Mouse (Mus musculus): Measurements from ENCODE around the gene Sept8. TPM values are rescaled to one million over a fixed set of nuclear protein-coding genes. Genes with fewer than 3 reads are reported as not detected.

Gene Sept8
- polyA plus RNA-seq, 1 experiment from 2014 or later = 17.4 TPM

GRCm38 (mm10) chr11:53486822-53487594, 32.0 kb upstream of the Sept8 start:
- peak overlapping the region; percentile 20 to 24; a peak in 3 of 4 replicates for H3K4me3 ChIP-seq (ENCODE audit: control insufficient read depth in 1 of 2, insufficient read depth in 1 of 2, low read depth in 1 of 2, low read length in 2 of 2)
- H3K4me2 ChIP-seq (ENCODE audit: low read length) = peak overlapping the region; percentile 58
- H3K27me3 ChIP-seq (ENCODE audit: control insufficient read depth, insufficient read depth, low read length) = peaks cover 10% of the 10 kb centered on the region; the same call in 1 of the 2 replicates
- no peak overlapping the region for H3K27ac ChIP-seq (replicated peaks in 1 of 2; ENCODE audit: control insufficient read depth in 1 of 2, insufficient read depth in 1 of 2, low read depth in 2 of 2, low read length in 2 of 2)
- H3K9me3 ChIP-seq (ENCODE audit: control insufficient read depth, low read length) = no peaks in the 10 kb centered on the region
- no peaks in the 10 kb centered on the region for H3K36me3 ChIP-seq (ENCODE audit: control insufficient read depth, insufficient read depth, low read length)
- 11% methylated on average over 27 of the region's 27 CpGs for WGBS
- no peak for ATAC-seq (ENCODE audit: insufficient number of reproducible peaks, insufficient read depth, low FRiP score, low read depth)
- peaks cover 6 to 8% of the 10 kb centered on the region in 2 experiments; a peak in 1 of 4 replicates for H3K4me1 ChIP-seq (ENCODE audit: control insufficient read depth in 2 of 2, insufficient read depth in 2 of 2, low read length in 2 of 2)
- peak overlapping the region; percentile 41; the same call in 1 of the 2 replicates for H3K9ac ChIP-seq (ENCODE audit: low read length)

- Histone ChIP-seq H3K9ac (ENCODE audit: low read length) (no peak overlapping the region), H3K9me3 (ENCODE audit: control insufficient read depth, low read length) (no peaks in the 10 kb centered on the region), H3K4me3 (ENCODE audit: control insufficient read depth in 1 of 2, insufficient read depth in 1 of 2, low read depth in 1 of 2, low read length in 2 of 2) (no peak overlapping the region), H3K36me3 (ENCODE audit: control insufficient read depth, insufficient read depth, low read length) (no peaks in the 10 kb centered on the region), H3K27ac (replicated peaks in 1 of 2; ENCODE audit: control insufficient read depth in 1 of 2, insufficient read depth in 1 of 2, low read depth in 2 of 2, low read length in 2 of 2) (no peak overlapping the region), H3K4me1 (ENCODE audit: control insufficient read depth in 2 of 2, insufficient read depth in 2 of 2, low read length in 2 of 2) (peaks cover 6 to 10% of the 10 kb centered on the region in 2 experiments; a peak in 1 of 4 replicates), H3K27me3 (ENCODE audit: control insufficient read depth, insufficient read depth, low read length) (peaks cover 10% of the 10 kb centered on the region; the same call in 1 of the 2 replicates), H3K4me2 (ENCODE audit: low read length) (no peak overlapping the region)
- no peak for ATAC-seq (ENCODE audit: insufficient number of reproducible peaks, insufficient read depth, low FRiP score, low read depth)
- WGBS = 94% methylated on average over 5 of the region's 5 CpGs
Observed at GRCm38 (mm10) chr11:53489007-53489406, 30.1 kb upstream of the Sept8 start.

GRCm38 (mm10) chr11:53489421-53489820, 29.6 kb upstream of the Sept8 start:
- Histone ChIP-seq H3K4me1 (ENCODE audit: control insufficient read depth in 2 of 2, insufficient read depth in 2 of 2, low read length in 2 of 2) (peaks cover 6 to 10% of the 10 kb centered on the region in 2 experiments; a peak in 1 of 4 replicates), H3K9me3 (ENCODE audit: control insufficient read depth, low read length) (no peaks in the 10 kb centered on the region), H3K36me3 (ENCODE audit: control insufficient read depth, insufficient read depth, low read length) (no peaks in the 10 kb centered on the region), H3K27me3 (ENCODE audit: control insufficient read depth, insufficient read depth, low read length) (peaks cover 10% of the 10 kb centered on the region; the same call in 1 of the 2 replicates), H3K9ac (ENCODE audit: low read length) (no peak overlapping the region), H3K27ac (replicated peaks in 1 of 2; ENCODE audit: control insufficient read depth in 1 of 2, insufficient read depth in 1 of 2, low read depth in 2 of 2, low read length in 2 of 2) (no peak overlapping the region), H3K4me3 (ENCODE audit: control insufficient read depth in 1 of 2, insufficient read depth in 1 of 2, low read depth in 1 of 2, low read length in 2 of 2) (no peak overlapping the region), H3K4me2 (ENCODE audit: low read length) (no peak overlapping the region)
- WGBS = 86% methylated on average over 9 of the region's 9 CpGs
- ATAC-seq (ENCODE audit: insufficient number of reproducible peaks, insufficient read depth, low FRiP score, low read depth) = no peak

- Histone ChIP-seq H3K4me3 (ENCODE audit: control insufficient read depth in 1 of 2, insufficient read depth in 1 of 2, low read depth in 1 of 2, low read length in 2 of 2) (no peak overlapping the region), H3K27ac (replicated peaks in 1 of 2; ENCODE audit: control insufficient read depth in 1 of 2, insufficient read depth in 1 of 2, low read depth in 2 of 2, low read length in 2 of 2) (0 out of 4 replicates have a peak overlapping the region, but pooled peaks of 1 of the 2 experiments have one; percentile 33), H3K9ac (ENCODE audit: low read length) (no peak overlapping the region), H3K9me3 (ENCODE audit: control insufficient read depth, low read length) (no peaks in the 10 kb centered on the region), H3K4me1 (ENCODE audit: control insufficient read depth in 2 of 2, insufficient read depth in 2 of 2, low read length in 2 of 2) (peaks cover 3 to 8% of the 10 kb centered on the region in 2 experiments; a peak in 1 of 4 replicates), H3K4me2 (ENCODE audit: low read length) (no peak overlapping the region), H3K27me3 (ENCODE audit: control insufficient read depth, insufficient read depth, low read length) (peaks cover 8% of the 10 kb centered on the region; the same call in 1 of the 2 replicates), H3K36me3 (ENCODE audit: control insufficient read depth, insufficient read depth, low read length) (no peaks in the 10 kb centered on the region)
- WGBS = 28% methylated on average over 8 of the region's 8 CpGs
- ATAC-seq (ENCODE audit: insufficient number of reproducible peaks, insufficient read depth, low FRiP score, low read depth) = no peak
Observed at GRCm38 (mm10) chr11:53491954-53492401, 27.1 kb upstream of the Sept8 start.

- no peak overlapping the region for H3K9ac ChIP-seq (ENCODE audit: low read length)
Observed at GRCm38 (mm10) chr11:53493243-53493955, 25.7 kb upstream of the Sept8 start.

GRCm38 (mm10) chr11:53495417-53495816, 23.6 kb upstream of the Sept8 start:
- Histone ChIP-seq H3K9me3 (ENCODE audit: control insufficient read depth, low read length) (no peaks in the 10 kb centered on the region), H3K4me2 (ENCODE audit: low read length) (no peak overlapping the region), H3K4me3 (ENCODE audit: control insufficient read depth in 1 of 2, insufficient read depth in 1 of 2, low read depth in 1 of 2, low read length in 2 of 2) (no peak overlapping the region), H3K27me3 (ENCODE audit: control insufficient read depth, insufficient read depth, low read length) (no peaks in the 10 kb centered on the region), H3K36me3 (ENCODE audit: control insufficient read depth, insufficient read depth, low read length) (no peaks in the 10 kb centered on the region), H3K9ac (ENCODE audit: low read length) (no peak overlapping the region), H3K4me1 (ENCODE audit: control insufficient read depth in 2 of 2, insufficient read depth in 2 of 2, low read length in 2 of 2) (peaks cover 0 to 5% of the 10 kb centered on the region in 2 experiments; a peak in 1 of 4 replicates), H3K27ac (replicated peaks in 1 of 2; ENCODE audit: control insufficient read depth in 1 of 2, insufficient read depth in 1 of 2, low read depth in 2 of 2, low read length in 2 of 2) (no peak overlapping the region)
- WGBS = 74% methylated on average over 6 of the region's 6 CpGs
- no peak for ATAC-seq (ENCODE audit: insufficient number of reproducible peaks, insufficient read depth, low FRiP score, low read depth)

More at GRCm38 (mm10) chr11:53493243-53493955, 25.7 kb upstream of the Sept8 start:
- no peak for ATAC-seq (ENCODE audit: insufficient number of reproducible peaks, insufficient read depth, low FRiP score, low read depth)
- Histone ChIP-seq H3K4me2 (ENCODE audit: low read length) (no peak overlapping the region), H3K9me3 (ENCODE audit: control insufficient read depth, low read length) (no peaks in the 10 kb centered on the region), H3K4me1 (ENCODE audit: control insufficient read depth in 2 of 2, insufficient read depth in 2 of 2, low read length in 2 of 2) (peaks cover 0 to 5% of the 10 kb centered on the region in 2 experiments; a peak in 1 of 4 replicates), H3K36me3 (ENCODE audit: control insufficient read depth, insufficient read depth, low read length) (no peaks in the 10 kb centered on the region), H3K27ac (replicated peaks in 1 of 2; ENCODE audit: control insufficient read depth in 1 of 2, insufficient read depth in 1 of 2, low read depth in 2 of 2, low read length in 2 of 2) (no peak overlapping the region), H3K4me3 (ENCODE audit: control insufficient read depth in 1 of 2, insufficient read depth in 1 of 2, low read depth in 1 of 2, low read length in 2 of 2) (no peak overlapping the region), H3K27me3 (ENCODE audit: control insufficient read depth, insufficient read depth, low read length) (no peaks in the 10 kb centered on the region)
- 23% methylated on average over 3 of the region's 3 CpGs for WGBS

DNA sequence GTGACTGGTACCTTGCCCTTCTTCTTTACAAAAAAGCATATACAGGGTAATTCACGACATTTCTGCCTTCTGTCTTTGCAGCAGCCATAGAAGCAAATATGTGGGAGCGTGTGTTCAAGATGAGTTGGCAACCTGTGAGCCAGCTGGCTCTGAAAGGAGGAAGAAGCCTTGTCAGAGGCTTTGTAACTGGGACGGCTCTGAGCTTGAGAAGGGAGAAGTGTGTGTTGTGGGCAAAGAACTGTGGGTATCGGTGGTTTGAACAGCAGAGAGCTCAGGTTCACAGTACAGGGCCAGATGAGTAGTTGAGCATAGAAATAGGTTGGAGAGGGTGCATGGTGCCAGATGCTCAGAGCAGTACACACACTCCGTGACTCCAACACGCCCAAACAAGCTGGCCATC, 22.1 kb upstream of the Sept8 start:
- H3K27ac ChIP-seq (replicated peaks in 1 of 2; ENCODE audit: control insufficient read depth in 1 of 2, insufficient read depth in 1 of 2, low read depth in 2 of 2, low read length in 2 of 2) = no peak overlapping the region
- 77% methylated on average over 6 of the region's 6 CpGs for WGBS
- ATAC-seq (ENCODE audit: insufficient number of reproducible peaks, insufficient read depth, low FRiP score, low read depth) = no peak
- H3K4me2 ChIP-seq (ENCODE audit: low read length) = no peak overlapping the region
- H3K9me3 ChIP-seq (ENCODE audit: control insufficient read depth, low read length) = no peaks in the 10 kb centered on the region
- no peaks in the 10 kb centered on the region for H3K36me3 ChIP-seq (ENCODE audit: control insufficient read depth, insufficient read depth, low read length)
- no peak overlapping the region for H3K4me3 ChIP-seq (ENCODE audit: control insufficient read depth in 1 of 2, insufficient read depth in 1 of 2, low read depth in 1 of 2, low read length in 2 of 2)
- H3K9ac ChIP-seq (ENCODE audit: low read length) = no peak overlapping the region
- H3K4me1 ChIP-seq (ENCODE audit: control insufficient read depth in 2 of 2, insufficient read depth in 2 of 2, low read length in 2 of 2) = peaks cover 4 to 7% of the 10 kb centered on the region in 2 experiments; a peak in 2 of 4 replicates
- no peaks in the 10 kb centered on the region for H3K27me3 ChIP-seq (ENCODE audit: control insufficient read depth, insufficient read depth, low read length)
